Mouse (Mus musculus): ENCODE results near the gene Mrps2. TPM values are rescaled to one million over a fixed set of nuclear protein-coding genes. Genes with fewer than 3 reads are reported as not detected.
"Not testable (repeated sequence)": the region's sequence is repeated elsewhere in the genome, so short reads cannot be mapped to it uniquely, and the experiment has no call there.

The Mrps2 gene
- polyA plus RNA-seq, 1 experiment, result 30.4 TPM

GRCm38 (mm10) chr2:28470591-28470990, 2.7 kb downstream of the Mrps2 start:
- peaks cover 3% of the 10 kb centered on the region for H3K27me3 ChIP-seq (ENCODE audit: control insufficient read depth, insufficient read depth, insufficient read length)
- H3K4me3 ChIP-seq (ENCODE audit: insufficient read depth, poor library complexity, severe bottlenecking), result no peak overlapping the region
- H3K79me3 ChIP-seq (ENCODE audit: low read depth), result peaks cover 20% of the 10 kb centered on the region
- TF ChIP-seq USF1 (IDR thresholded peaks at IDR 0.05; ENCODE audit: low read depth), result no peak
- no peak for TF ChIP-seq FOSL1 (IDR thresholded peaks at IDR 0.05; ENCODE audit: insufficient read depth, low read length, poor library complexity, severe bottlenecking)
- no peak for TF ChIP-seq CEBPB (IDR thresholded peaks at IDR 0.05; ENCODE audit: low read depth)
- no peak for TF ChIP-seq MYOD1 (IDR thresholded peaks at IDR 0.05; ENCODE audit: control insufficient read depth, insufficient read length, low read depth)
- TF ChIP-seq MYOG (IDR thresholded peaks at IDR 0.05; ENCODE audit: control insufficient read depth, extremely low read depth, insufficient read length), result no peak
- TF ChIP-seq MAX (IDR thresholded peaks at IDR 0.05), result no peak
- H3ac ChIP-seq (ENCODE audit: control insufficient read depth, insufficient read length, low read depth), result no peak overlapping the region
- peaks cover 23% of the 10 kb centered on the region for H3K36me3 ChIP-seq (ENCODE audit: control insufficient read depth, insufficient read depth)
- H3K79me2 ChIP-seq (ENCODE audit: control insufficient read depth, insufficient read depth), result peaks cover 25% of the 10 kb centered on the region

DNA sequence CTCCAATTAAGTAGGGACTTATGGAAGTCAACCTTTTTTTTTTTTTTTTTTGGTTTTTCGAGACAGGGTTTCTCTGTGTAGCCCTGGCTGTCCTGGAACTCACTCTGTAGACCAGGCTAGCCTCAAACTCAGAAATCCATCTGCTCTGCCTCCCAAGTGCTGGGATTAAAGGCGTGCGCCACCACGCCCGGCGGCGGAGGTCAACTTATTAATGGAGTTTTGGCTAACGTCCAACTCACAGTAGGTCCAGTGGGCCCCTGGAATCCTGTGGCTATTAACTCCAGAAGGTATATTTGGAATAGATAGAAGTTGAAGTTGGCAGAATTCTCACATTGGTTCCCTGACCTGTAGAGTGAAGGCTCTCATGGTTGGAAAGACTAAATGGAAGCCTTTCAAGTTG, 4.1 kb downstream of the Mrps2 start:
- not testable (repeated sequence) for H3ac ChIP-seq (ENCODE audit: control insufficient read depth, insufficient read length, low read depth); H3K4me3 ChIP-seq (ENCODE audit: insufficient read depth, poor library complexity, severe bottlenecking); H3K27me3 ChIP-seq (ENCODE audit: control insufficient read depth, insufficient read depth, insufficient read length)
- Histone ChIP-seq H3K36me3 (ENCODE audit: control insufficient read depth, insufficient read depth) (peaks cover 23% of the 10 kb centered on the region), H3K79me3 (ENCODE audit: low read depth) (peaks cover 20% of the 10 kb centered on the region), H3K79me2 (ENCODE audit: control insufficient read depth, insufficient read depth) (peaks cover 25% of the 10 kb centered on the region)

GRCm38 (mm10) chr2:28477993-28478392, 10.1 kb downstream of the Mrps2 start:
- not testable (repeated sequence) for H3K79me2 ChIP-seq (ENCODE audit: control insufficient read depth, insufficient read depth); H3ac ChIP-seq (ENCODE audit: control insufficient read depth, insufficient read length, low read depth); H3K4me3 ChIP-seq (ENCODE audit: insufficient read depth, poor library complexity, severe bottlenecking); H3K36me3 ChIP-seq (ENCODE audit: control insufficient read depth, insufficient read depth); H3K79me3 ChIP-seq (ENCODE audit: low read depth)
- H3K27me3 ChIP-seq (ENCODE audit: control insufficient read depth, insufficient read depth, insufficient read length), result peaks cover 13% of the 10 kb centered on the region

GRCm38 (mm10) chr2:28479208-28480204, 11.6 kb downstream of the Mrps2 start:
- H3K4me3 ChIP-seq (ENCODE audit: insufficient read depth, poor library complexity, severe bottlenecking), result no peak overlapping the region
- no peaks in the 10 kb centered on the region for H3K79me2 ChIP-seq (ENCODE audit: control insufficient read depth, insufficient read depth)

GRCm38 (mm10) chr2:28483861-28484260, 16.0 kb downstream of the Mrps2 start:
- TF ChIP-seq USF1 (IDR thresholded peaks at IDR 0.05; ENCODE audit: low read depth), result no peak
- TF ChIP-seq MYOG (IDR thresholded peaks at IDR 0.05; ENCODE audit: control insufficient read depth, extremely low read depth, insufficient read length), result no peak
- TF ChIP-seq CEBPB (IDR thresholded peaks at IDR 0.05; ENCODE audit: low read depth), result no peak
- TF ChIP-seq FOSL1 (IDR thresholded peaks at IDR 0.05; ENCODE audit: insufficient read depth, low read length, poor library complexity, severe bottlenecking), result no peak
- TF ChIP-seq MAX (IDR thresholded peaks at IDR 0.05), result no peak
- TF ChIP-seq MYOD1 (IDR thresholded peaks at IDR 0.05; ENCODE audit: control insufficient read depth, insufficient read length, low read depth), result no peak
- no peak for TF ChIP-seq CTCF (IDR thresholded peaks at IDR 0.05; ENCODE audit: control insufficient read depth, insufficient read depth, insufficient read length)
- H3K79me3 ChIP-seq (ENCODE audit: low read depth), result no peaks in the 10 kb centered on the region
- H3K27me3 ChIP-seq (ENCODE audit: control insufficient read depth, insufficient read depth, insufficient read length), result peaks cover 21% of the 10 kb centered on the region
- no peaks in the 10 kb centered on the region for H3K36me3 ChIP-seq (ENCODE audit: control insufficient read depth, insufficient read depth)
- no peaks in the 10 kb centered on the region for H3K79me2 ChIP-seq (ENCODE audit: control insufficient read depth, insufficient read depth)
- no peak overlapping the region for H3K4me3 ChIP-seq (ENCODE audit: insufficient read depth, poor library complexity, severe bottlenecking)
- H3ac ChIP-seq (ENCODE audit: control insufficient read depth, insufficient read length, low read depth), result no peak overlapping the region

More at GRCm38 (mm10) chr2:28479208-28480204, 11.6 kb downstream of the Mrps2 start:
- peaks cover 13% of the 10 kb centered on the region for H3K27me3 ChIP-seq (ENCODE audit: control insufficient read depth, insufficient read depth, insufficient read length)
- no peaks in the 10 kb centered on the region for H3K36me3 ChIP-seq (ENCODE audit: control insufficient read depth, insufficient read depth)
- H3K79me3 ChIP-seq (ENCODE audit: low read depth), result no peaks in the 10 kb centered on the region
- no peak for TF ChIP-seq MYOD1 (IDR thresholded peaks at IDR 0.05; ENCODE audit: control insufficient read depth, insufficient read length, low read depth)
- no peak for TF ChIP-seq CEBPB (IDR thresholded peaks at IDR 0.05; ENCODE audit: low read depth)
- no peak for TF ChIP-seq FOSL1 (IDR thresholded peaks at IDR 0.05; ENCODE audit: insufficient read depth, low read length, poor library complexity, severe bottlenecking)
- TF ChIP-seq CTCF (IDR thresholded peaks at IDR 0.05; ENCODE audit: control insufficient read depth, insufficient read depth, insufficient read length), result no peak
- TF ChIP-seq MAX (IDR thresholded peaks at IDR 0.05), result no peak
- TF ChIP-seq MYOG (IDR thresholded peaks at IDR 0.05; ENCODE audit: control insufficient read depth, extremely low read depth, insufficient read length), result no peak
- no peak for TF ChIP-seq USF1 (IDR thresholded peaks at IDR 0.05; ENCODE audit: low read depth)
- no peak overlapping the region for H3ac ChIP-seq (ENCODE audit: control insufficient read depth, insufficient read length, low read depth)

GRCm38 (mm10) chr2:28494521-28494920, 26.7 kb downstream of the Mrps2 start:
- Histone ChIP-seq H3K4me3 (ENCODE audit: insufficient read depth, poor library complexity, severe bottlenecking) (no peak overlapping the region), H3K36me3 (ENCODE audit: control insufficient read depth, insufficient read depth) (no peaks in the 10 kb centered on the region), H3ac (ENCODE audit: control insufficient read depth, insufficient read length, low read depth) (no peak overlapping the region), H3K79me3 (ENCODE audit: low read depth) (no peaks in the 10 kb centered on the region), H3K79me2 (ENCODE audit: control insufficient read depth, insufficient read depth) (no peaks in the 10 kb centered on the region), H3K27me3 (ENCODE audit: control insufficient read depth, insufficient read depth, insufficient read length) (no peaks in the 10 kb centered on the region)
- TF ChIP-seq MAX (IDR thresholded peaks at IDR 0.05) (no peak), FOSL1 (IDR thresholded peaks at IDR 0.05; ENCODE audit: insufficient read depth, low read length, poor library complexity, severe bottlenecking) (no peak), CEBPB (IDR thresholded peaks at IDR 0.05; ENCODE audit: low read depth) (no peak), MYOD1 (IDR thresholded peaks at IDR 0.05; ENCODE audit: control insufficient read depth, insufficient read length, low read depth) (no peak), MYOG (IDR thresholded peaks at IDR 0.05; ENCODE audit: control insufficient read depth, extremely low read depth, insufficient read length) (no peak), USF1 (IDR thresholded peaks at IDR 0.05; ENCODE audit: low read depth) (no peak)
